Mouse (Mus musculus) liver, embryonic 14.5 days (tissue): Measurements from ENCODE around the gene Slitrk5. TPM values are rescaled to one million over a fixed set of nuclear protein-coding genes. Genes with fewer than 3 reads are reported as not detected.

ENCODE experiments used
- ATAC-seq: fragments of 200-750 bp; cut with Nextera tagmentation; 2 replicates; pipeline ENCODE4 v1.8.0; 2017; ENCODE audit warnings: moderate number of reproducible peaks, mild to moderate bottlenecking, moderate library complexity; ENCODE audit not compliant: insufficient read depth
- DNase-seq, 3 experiments: peaks; one replicate each; pipeline ENCODE4 v3.0.0-alpha.2; 2012 to 2013; ENCODE audit warnings: low read depth in 3 of 3, low spot score in 3 of 3
- H3K27ac ChIP-seq: fragments of 300-500 bp; sonication (generic); 2 replicates; pipeline ENCODE4 v1.5.1; 2014; ENCODE audit warnings: moderate library complexity, mild to moderate bottlenecking, control low read depth, inconsistent platforms
- H3K27me3 ChIP-seq: fragments of 300-500 bp; sonication (generic); 2 replicates; pipeline ENCODE4 v1.6.1; 2014; ENCODE audit warnings: mild to moderate bottlenecking, low read length, moderate library complexity; ENCODE audit not compliant: control insufficient read depth, insufficient read depth
- H3K36me3 ChIP-seq: fragments of 300-500 bp; sonication (generic); replicated peaks from 2 replicates; pipeline ENCODE4 v1.6.1; 2014; ENCODE audit warnings: low read depth; ENCODE audit not compliant: control insufficient read depth, insufficient read depth
- H3K4me1 ChIP-seq, 2 experiments: fragments of 200-500 bp in 1 of 2; fragments of 300-500 bp in 1 of 2; sonication (generic) in 1 of 2; replicated peaks; 2 replicates each; pipeline ENCODE4 v1.6.1; 2012 to 2014; ENCODE audit warnings: antibody characterized with exemption in 1 of 2, inconsistent platforms in 1 of 2, low read length in 1 of 2; ENCODE audit not compliant: control insufficient read depth in 2 of 2, insufficient read depth in 2 of 2
- H3K4me2 ChIP-seq: fragments of 300-500 bp; sonication (generic); 2 replicates; pipeline ENCODE4 v1.6.1; 2014; ENCODE audit warnings: low read depth, mild to moderate bottlenecking, control low read depth, moderate library complexity
- H3K4me3 ChIP-seq, 2 experiments: fragments of 200-500 bp in 1 of 2; fragments of 300-500 bp in 1 of 2; sonication (generic) in 1 of 2; 2 replicates each; pipeline ENCODE4 v1.5.1; 2012 to 2014; ENCODE audit warnings: low read depth in 2 of 2, low read length in 2 of 2, mild to moderate bottlenecking in 2 of 2, control low read depth in 1 of 2, inconsistent platforms in 1 of 2, moderate library complexity in 1 of 2; ENCODE audit not compliant: insufficient read depth in 1 of 2
- H3K9ac ChIP-seq: fragments of 300-500 bp; sonication (generic); replicated peaks from 2 replicates; pipeline ENCODE4 v1.6.1; 2014; ENCODE audit warnings: mild to moderate bottlenecking, control low read depth, moderate library complexity
- H3K9me3 ChIP-seq: fragments of 300-500 bp; sonication (generic); 2 replicates; pipeline ENCODE4 v1.6.1; 2016; ENCODE audit warnings: low read length, mixed read lengths; ENCODE audit not compliant: control insufficient read depth
- CTCF ChIP-seq: IDR thresholded peaks from 2 replicates; pipeline ENCODE4 v1.5.1; 2016; ENCODE audit warnings: antibody characterized with exemption, low read depth, control low read depth
- EP300 ChIP-seq: IDR thresholded peaks from 2 replicates; pipeline ENCODE4 v1.6.1; 2016; ENCODE audit warnings: antibody characterized with exemption, low read depth
- WGBS: fragments of 180-500 bp; shearing (Covaris S2); extraction: QIAGEN DNeasy Blood & Tissue Kit; methylation state at CpG from one replicate; pipeline ENCODE4 v1.1.7; 2014; ENCODE audit not compliant: insufficient replicate concordance; 5-methylcytosine and 5-hydroxymethylcytosine counted together
- polyA plus RNA-seq, 2 experiments: library from polyadenylated mRNA; depleted of rRNA in 1 of 2; stranded (reverse) in 1 of 2; unstranded in 1 of 2; fragments of >200 nt; fragmentation: Nextera tagmentation in 1 of 2; extraction: Ambion mirVana in 1 of 2; gene quantifications; 2 replicates each; pipeline versions ENCODE4 v1.2.1 to v1.2.3; 2012 to 2014

Gene Slitrk5
- 0.02 TPM in 2 replicates for polyA plus RNA-seq (2012; rRNA removed)
- not detected in 2 replicates for polyA plus RNA-seq (2014; fragmentation: Nextera tagmentation; extraction: Ambion mirVana)

- DNase-seq = peak in 2 of 3 experiments; percentile 10 to 16
- ATAC-seq = peak; percentile 56; the same call in 1 of the 2 replicates
- Histone ChIP-seq H3K4me2 (peak within 1 kb of the TSS; percentile 62), H3K36me3 (no peaks in the 10 kb centered on the region), H3K4me1 (no peaks in the 10 kb centered on the region), H3K27ac (no peak within 1 kb of the TSS), H3K27me3 (peaks cover 44% of the 10 kb centered on the region), H3K4me3 (peak within 1 kb of the TSS; percentile 36 to 47), H3K9ac (no peak within 1 kb of the TSS), H3K9me3 (no peaks in the 10 kb centered on the region)
- WGBS = under 1% methylated on average over 22 of the region's 22 CpGs
- TF ChIP-seq CTCF = peak; percentile 82
- TF ChIP-seq EP300 = no peak
Observed at GRCm38 (mm10) chr14:111674664-111675147, at the start of gene Slitrk5. Gene Slitrk5, plus strand, starts transcription at chr14:111675097.

GRCm38 (mm10) chr14:111672942-111673341 is 2.0 kb upstream of the Slitrk5 start:
- no peak overlapping the region for H3K9ac ChIP-seq
- ATAC-seq (no peak), DNase-seq (no peak)
- H3K27me3 ChIP-seq = peaks cover 30% of the 10 kb centered on the region
- H3K9me3 ChIP-seq = no peaks in the 10 kb centered on the region
- no peak for TF ChIP-seq CTCF
- no peak for TF ChIP-seq EP300
- H3K4me2 ChIP-seq = no peak overlapping the region
- no peak overlapping the region for H3K4me3 ChIP-seq
- no peak overlapping the region for H3K27ac ChIP-seq
- no peaks in the 10 kb centered on the region for H3K36me3 ChIP-seq
- no peaks in the 10 kb centered on the region for H3K4me1 ChIP-seq
- WGBS = 36% methylated on average over 1 of the region's 1 CpGs

- Histone ChIP-seq H3K4me1 (no peaks in the 10 kb centered on the region), H3K27me3 (peaks cover 51% of the 10 kb centered on the region), H3K27ac (no peak overlapping the region), H3K4me2 (peak overlapping the region; percentile 62), H3K9ac (no peak overlapping the region), H3K36me3 (no peaks in the 10 kb centered on the region), H3K9me3 (no peaks in the 10 kb centered on the region), H3K4me3 (peak overlapping the region; percentile 36 to 47)
- ATAC-seq (peak; percentile 27; the same call in 1 of the 2 replicates), DNase-seq (no peak)
- no peak for TF ChIP-seq CTCF
- no peak for TF ChIP-seq EP300
- under 1% methylated on average over 85 of the region's 94 CpGs for WGBS
Observed at GRCm38 (mm10) chr14:111675211-111676165, 591 bp downstream of the Slitrk5 start.

GRCm38 (mm10) chr14:111676166-111676581 is 1.3 kb downstream of the Slitrk5 start:
- Histone ChIP-seq H3K27me3 (peaks cover 57% of the 10 kb centered on the region), H3K36me3 (no peaks in the 10 kb centered on the region), H3K27ac (no peak overlapping the region), H3K4me3 (peak overlapping the region; percentile 30 to 36; a peak in 3 of 4 replicates), H3K4me1 (no peaks in the 10 kb centered on the region), H3K4me2 (peak overlapping the region; percentile 62), H3K9ac (no peak overlapping the region), H3K9me3 (no peaks in the 10 kb centered on the region)
- WGBS = 1% methylated on average over 19 of the region's 19 CpGs
- DNase-seq = no peak
- ATAC-seq = no peak; the same call in 1 of the 2 replicates
- no peak for TF ChIP-seq CTCF
- no peak for TF ChIP-seq EP300

- Histone ChIP-seq H3K4me1 (no peaks in the 10 kb centered on the region), H3K27me3 (peaks cover 64% of the 10 kb centered on the region), H3K9me3 (no peaks in the 10 kb centered on the region), H3K36me3 (no peaks in the 10 kb centered on the region), H3K4me2 (no peak overlapping the region), H3K27ac (no peak overlapping the region), H3K4me3 (no peak overlapping the region), H3K9ac (no peak overlapping the region)
- no peak for TF ChIP-seq EP300
- TF ChIP-seq CTCF = no peak
- no peak for DNase-seq
- under 1% methylated on average over 18 of the region's 18 CpGs for WGBS
- ATAC-seq = no peak
Observed at GRCm38 (mm10) chr14:111676851-111677291, 2.0 kb downstream of the Slitrk5 start.
